Comparison of ENCODE assay signal across 20 mouse cellular contexts in genomic region chr13:46554736-46555135, GRCm38 (mm10). TPM values are rescaled to one million over a fixed set of nuclear protein-coding genes. Genes with fewer than 3 reads are reported as not detected.
DNase-seq lines count a peak whose midpoint lies in the region; ATAC-seq lines count a peak whose summit lies in the region.
"Had no signal": no experiment of that assay in that cellular context is flagged by ENCODE, and none has a peak within 500 bp of the region (broad histone marks: within the 10 kb centered on the region; RNA-seq: fewer than 3 reads in every experiment).

No protein-coding gene starts in this region.

- no peak overlapping the region for H3K4me3 ChIP-seq in neural tube, embryonic 13.5 days
- no peak overlapping the region for H3K4me3 ChIP-seq in forebrain, embryonic 16.5 days (replicated peaks; ENCODE audit: low read length)
- no peak overlapping the region for H3K4me3 ChIP-seq in neural tube, embryonic 14.5 days (ENCODE audit: low read depth, low read length)
- H3K4me3 ChIP-seq: liver, embryonic 13.5 days; midbrain, embryonic 12.5 days had no signal

- H3K27ac ChIP-seq in neural tube, embryonic 13.5 days (replicated peaks), result no peak overlapping the region; the same call in 1 of the 2 replicates
- no peak overlapping the region for H3K27ac ChIP-seq in forebrain, embryonic 16.5 days (ENCODE audit: low read length)
- H3K27ac ChIP-seq in neural tube, embryonic 14.5 days (ENCODE audit: low read depth, low read length), result no peak overlapping the region
- H3K27ac ChIP-seq: liver, embryonic 13.5 days; midbrain, embryonic 12.5 days had no signal

- no peaks in the 10 kb centered on the region for H3K27me3 ChIP-seq in neural tube, embryonic 13.5 days
- H3K27me3 ChIP-seq in forebrain, embryonic 16.5 days (replicated peaks; ENCODE audit: control insufficient read depth, insufficient read depth, low read length), result no peaks in the 10 kb centered on the region
- H3K27me3 ChIP-seq in neural tube, embryonic 14.5 days (ENCODE audit: control insufficient read depth, insufficient read depth, low read length), result no peaks in the 10 kb centered on the region
- H3K27me3 ChIP-seq: CH12.LX; liver, embryonic 13.5 days; midbrain, embryonic 12.5 days had no signal

- peak overlapping the region; percentile 9; the same call in 1 of the 2 replicates for H3K4me2 ChIP-seq in neural tube, embryonic 13.5 days
- 0 out of 2 replicates have a peak overlapping the region, but pooled peaks have one; percentile 13 for H3K4me2 ChIP-seq in forebrain, embryonic 16.5 days (ENCODE audit: low read length)
- no peak overlapping the region for H3K4me2 ChIP-seq in neural tube, embryonic 14.5 days (ENCODE audit: low read depth, low read length)
- H3K4me2 ChIP-seq: heart, embryonic 11.5 days; liver, embryonic 13.5 days; lung, embryonic 14.5 days; midbrain, embryonic 12.5 days had no signal

- peak; percentile 65 for DNase-seq in heart, adult 11 months
- DNase-seq in heart, adult 8-10 months (ENCODE audit: low spot score), result no peak
- DNase-seq in neural tube, embryonic 10.5 days (ENCODE audit: extremely low spot score, low spot score), result no peak
- no peak for DNase-seq in urinary bladder, postnatal 25 days (ENCODE audit: low spot score)
- DNase-seq: adrenal gland, postnatal 36 days; cerebellum, adult 9-10 months; heart, postnatal 10 days; kidney, adult 18-20 months; kidney, postnatal 25 days; liver, embryonic 13.5 days; lung, embryonic 14.5 days; lung, postnatal 4 days; thymus, postnatal 25 days had no signal

- H3K4me1 ChIP-seq in neural tube, embryonic 13.5 days (replicated peaks), result peaks cover 14% of the 10 kb centered on the region
- peaks cover 9% of the 10 kb centered on the region for H3K4me1 ChIP-seq in forebrain, embryonic 16.5 days (replicated peaks; ENCODE audit: control insufficient read depth, insufficient read depth, low read length)
- H3K4me1 ChIP-seq in neural tube, embryonic 14.5 days (ENCODE audit: control insufficient read depth, insufficient read depth, low read length), result 0 out of 2 replicates have a peak, but pooled peaks cover 3% of the 10 kb centered on the region
- H3K4me1 ChIP-seq: liver, embryonic 13.5 days had no signal

- 0 out of 2 replicates have a peak, but pooled peaks have one; percentile 47 for ATAC-seq in neural tube, embryonic 13.5 days (ENCODE audit: low read depth)
- peak; percentile 71 for ATAC-seq in forebrain, embryonic 16.5 days
- ATAC-seq in neural tube, embryonic 14.5 days (ENCODE audit: low read depth), result peak; percentile 68; the same call in 1 of the 2 replicates
- no peak for ATAC-seq in megakaryocyte progenitor cell, adult 5-6 weeks (replicated peaks; ENCODE audit: poor library complexity)

- WGBS in neural tube, embryonic 13.5 days, result 41% methylated on average over 9 of the region's 9 CpGs
- 25% methylated on average over 9 of the region's 9 CpGs for WGBS in forebrain, embryonic 16.5 days
- WGBS in neural tube, embryonic 14.5 days, result 30% methylated on average over 9 of the region's 9 CpGs

- H3K9ac ChIP-seq in neural tube, embryonic 13.5 days, result no peak overlapping the region
- no peak overlapping the region for H3K9ac ChIP-seq in forebrain, embryonic 16.5 days (replicated peaks; ENCODE audit: low read depth, low read length)
- H3K9ac ChIP-seq in neural tube, embryonic 14.5 days (replicated peaks; ENCODE audit: low read depth, low read length), result no peak overlapping the region
- H3K9ac ChIP-seq: liver, embryonic 13.5 days; lung, embryonic 14.5 days; midbrain, embryonic 12.5 days had no signal

- no peaks in the 10 kb centered on the region; the same call in 1 of the 2 replicates for H3K9me3 ChIP-seq in neural tube, embryonic 13.5 days
- no peaks in the 10 kb centered on the region for H3K9me3 ChIP-seq in forebrain, embryonic 16.5 days (ENCODE audit: control insufficient read depth, low read length)
- H3K9me3 ChIP-seq in neural tube, embryonic 14.5 days (ENCODE audit: control insufficient read depth, low read length), result no peaks in the 10 kb centered on the region
- H3K9me3 ChIP-seq: liver, embryonic 13.5 days; midbrain, embryonic 12.5 days had no signal

- no peaks in the 10 kb centered on the region for H3K36me3 ChIP-seq in neural tube, embryonic 13.5 days
- no peaks in the 10 kb centered on the region for H3K36me3 ChIP-seq in forebrain, embryonic 16.5 days (ENCODE audit: control insufficient read depth, insufficient read depth)
- H3K36me3 ChIP-seq in neural tube, embryonic 14.5 days (ENCODE audit: control insufficient read depth, insufficient read depth, low read length), result no peaks in the 10 kb centered on the region
- H3K36me3 ChIP-seq: liver, embryonic 13.5 days; midbrain, embryonic 12.5 days had no signal

RNA-seq across cellular contexts. Expression of gene Cap2, which starts 53.1 kb away (rescaled TPM):
- 100 to 1,000 TPM; 137 to 160 (median 155) TPM for total RNA-seq in heart, adult 8-10 months (2022)
- polyA plus RNA-seq in neural tube, embryonic 13.5 days (2015; fragmentation: Nextera tagmentation; extraction: Ambion mirVana), result 4.3 and 8.7 TPM in 2 replicates
- polyA plus RNA-seq in forebrain, embryonic 16.5 days (2015; fragmentation: Nextera tagmentation; extraction: Ambion mirVana), result 15.6 and 18.0 TPM in 2 replicates
- polyA plus RNA-seq in neural tube, embryonic 14.5 days (2014; fragmentation: Nextera tagmentation; extraction: Ambion mirVana), result 5.7 TPM in 2 replicates
- 0.20 and 0.39 TPM in 2 replicates for total RNA-seq in megakaryocyte progenitor cell, adult 5-6 weeks (2015)
- 0.14 TPM in 1 of 2 replicates, not detected in the other for total RNA-seq in megakaryocyte progenitor cell, adult 5-6 weeks (2017)
